Mouse (Mus musculus) subcutaneous adipose tissue, adult 2 months (tissue): ENCODE measurements around the gene Tsen15. TPM values are rescaled to one million over a fixed set of nuclear protein-coding genes. Genes with fewer than 3 reads are reported as not detected.

ENCODE experiments used
- polyA plus RNA-seq: library from polyadenylated mRNA; depleted of rRNA; stranded (reverse); fragments of >200 nt; gene quantifications from 2 replicates; pipeline ENCODE4 v1.2.3, GENCODE M21; 2012; ENCODE audit warnings: low replicate concordance; rRNA removed

The Tsen15 gene
- 12.4 and 19.5 TPM in 2 replicates for polyA plus RNA-seq

DNA sequence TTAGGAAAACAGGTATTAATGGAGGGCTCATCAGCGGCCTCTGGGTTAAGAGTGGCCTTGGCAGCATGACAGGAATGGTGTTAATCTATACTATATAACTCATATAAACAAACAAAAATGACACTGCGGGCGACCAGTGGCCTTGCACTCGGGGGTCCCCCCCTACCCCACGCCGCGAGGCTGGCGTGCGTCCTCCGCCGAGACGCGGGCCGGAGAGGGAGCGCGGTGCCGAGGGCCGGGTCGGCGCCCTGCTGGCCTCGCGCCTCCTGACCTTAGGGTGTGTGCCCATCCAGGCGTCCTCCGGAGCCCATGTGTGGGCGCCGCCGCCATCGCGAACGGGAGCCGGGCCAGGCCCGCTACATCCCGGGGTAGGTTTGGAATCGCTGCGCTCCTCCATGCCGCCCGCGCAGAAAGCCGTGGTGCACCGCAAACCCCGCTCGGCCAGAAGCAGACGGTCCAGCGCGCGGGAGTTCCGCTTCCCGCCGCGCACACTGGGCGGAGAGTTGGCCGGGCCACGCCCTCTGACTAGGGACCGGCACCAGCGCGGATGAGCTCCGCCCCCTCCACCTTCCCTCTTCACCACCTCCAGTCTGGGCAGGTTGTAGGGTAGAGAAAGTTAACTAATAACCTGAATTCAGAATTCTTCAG is at the start of gene Tsen15:
Tsen15 (minus strand) TSS at position 501 of the 648 bp plus-strand sequence.

GRCm38 (mm10) chr1:152399790-152400555 is 13.5 kb upstream of the Tsen15 start, which contains the start of gene Colgalt2:
TSS of gene Colgalt2 (plus strand) at chr1:152399830.

Other genes with a start within 250 kb of the Tsen15 start
- gene Colgalt2, start 13.1 kb upstream of the Tsen15 start, polyA plus RNA-seq: 3.3 and 4.0 TPM in 2 replicates